Mouse (Mus musculus) cerebral cortex, adult 2 months (tissue): ENCODE results near the gene Rfc5.

ENCODE experiments used
- WGBS: fragments of 180-500 bp; shearing (Covaris S2); methylation state at CpG from one replicate; pipeline ENCODE4 v1.1.7; 2018; 5-methylcytosine and 5-hydroxymethylcytosine counted together

Gene Rfc5

DNA sequence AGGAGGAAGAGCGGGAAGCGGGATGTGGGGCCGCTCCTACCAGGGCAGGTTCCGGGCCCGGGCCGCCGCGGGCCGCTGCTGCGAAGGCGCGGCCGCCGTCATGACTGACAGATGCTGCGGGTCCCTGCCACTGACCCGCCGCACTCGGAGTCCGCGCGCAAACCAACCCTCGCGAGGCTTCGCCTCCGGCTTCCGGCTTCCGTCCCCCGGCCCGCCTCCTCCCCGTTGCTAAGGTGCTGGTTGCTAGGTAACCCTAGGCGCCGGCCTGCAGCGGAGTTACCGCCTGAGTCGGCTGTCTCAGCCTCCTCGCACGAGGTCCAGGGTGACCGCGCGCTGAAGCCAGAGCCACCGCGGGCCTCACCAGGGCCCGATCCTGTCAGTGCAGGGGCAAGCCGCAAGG, at the start of gene Rfc5:
Gene Rfc5 (minus strand): TSS at position 171 of the 400 bp plus-strand sequence.
- under 1% methylated on average over 40 of the region's 44 CpGs for WGBS

DNA sequence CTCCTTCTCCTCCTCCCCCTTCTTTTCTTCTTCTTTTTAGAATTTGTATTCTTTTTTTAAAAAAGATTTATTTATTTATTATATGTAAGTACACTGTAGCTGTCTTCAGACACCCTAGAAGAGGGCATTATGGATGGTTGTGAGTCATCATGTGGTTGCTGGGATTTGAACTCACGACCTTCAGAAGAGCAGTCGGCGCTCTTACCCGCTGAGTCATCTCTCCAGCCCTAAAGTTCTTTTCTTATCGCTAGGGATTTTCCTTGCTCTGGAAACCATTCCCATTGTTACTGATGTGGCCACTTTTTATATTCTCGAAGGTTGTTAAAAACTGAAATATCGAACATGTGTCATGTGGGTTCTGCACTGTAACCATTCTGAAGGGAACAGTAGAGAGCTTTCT, 44.7 kb upstream of the Rfc5 start:
- WGBS: 74% methylated on average over 7 of the region's 7 CpGs

DNA sequence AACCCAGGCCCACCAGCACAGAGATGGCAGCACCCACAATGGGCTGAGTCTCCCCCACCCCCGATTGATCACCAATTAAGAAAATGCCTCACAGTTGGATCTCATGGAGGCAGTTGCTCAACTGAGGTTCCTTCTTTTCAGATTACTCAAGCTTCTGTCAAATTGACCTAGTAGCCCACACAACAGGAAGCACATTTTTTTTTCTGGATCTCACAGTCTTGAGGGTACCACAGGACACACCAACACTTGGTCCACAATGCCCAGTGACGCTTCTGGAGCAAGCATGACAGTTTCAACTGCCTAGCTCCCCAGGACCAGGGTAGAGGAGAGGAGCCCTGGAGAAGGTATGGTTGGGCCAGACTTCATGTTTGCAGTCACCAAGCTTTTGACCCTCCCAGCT, 28.6 kb upstream of the Rfc5 start:
- 68% methylated on average over 2 of the region's 2 CpGs for WGBS

DNA sequence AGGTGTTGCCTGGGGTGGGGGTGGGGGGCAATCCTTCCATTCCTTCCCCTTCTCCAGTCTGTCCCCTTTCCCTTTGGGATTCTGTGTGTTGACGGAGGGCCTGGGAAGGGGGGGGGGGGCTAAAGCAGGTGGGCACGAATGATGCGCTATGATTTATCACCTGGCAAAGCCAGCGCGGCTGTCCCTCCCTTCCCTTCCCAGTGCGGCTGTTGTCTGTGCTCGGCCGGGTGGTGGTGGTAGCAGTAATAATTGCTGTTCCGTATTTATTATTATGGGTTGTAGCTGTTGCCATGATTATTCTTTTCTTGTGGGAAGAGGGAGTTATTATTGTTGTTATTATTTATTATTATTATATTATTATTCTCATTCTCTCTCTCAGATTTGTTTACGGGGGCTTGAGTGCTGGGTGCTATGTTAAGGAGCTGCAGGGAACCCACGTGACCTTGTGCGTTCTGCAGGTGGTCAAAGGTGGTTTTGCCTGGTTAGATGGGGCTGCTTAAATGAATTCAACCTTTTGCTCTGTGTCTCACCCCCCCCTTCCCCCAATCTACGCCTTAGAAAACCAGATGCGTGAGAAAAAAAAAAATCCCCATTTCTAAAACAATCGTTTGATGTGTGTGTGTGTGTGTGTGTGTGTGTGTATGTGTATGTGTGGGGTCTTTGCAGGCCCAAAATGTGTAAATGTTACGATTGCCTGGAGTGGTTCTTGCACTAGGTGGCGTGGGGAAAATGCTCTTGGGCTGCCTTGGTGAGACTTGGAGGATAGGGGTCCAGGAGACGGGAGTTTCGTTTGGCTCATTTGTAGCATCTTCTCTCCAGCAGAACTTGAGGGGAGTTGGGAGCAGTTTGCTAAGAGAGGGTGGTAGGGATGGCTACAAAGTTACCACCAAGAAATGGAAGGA, 26.4 kb upstream of the Rfc5 start:
- 18% methylated on average over 19 of the region's 19 CpGs for WGBS

DNA sequence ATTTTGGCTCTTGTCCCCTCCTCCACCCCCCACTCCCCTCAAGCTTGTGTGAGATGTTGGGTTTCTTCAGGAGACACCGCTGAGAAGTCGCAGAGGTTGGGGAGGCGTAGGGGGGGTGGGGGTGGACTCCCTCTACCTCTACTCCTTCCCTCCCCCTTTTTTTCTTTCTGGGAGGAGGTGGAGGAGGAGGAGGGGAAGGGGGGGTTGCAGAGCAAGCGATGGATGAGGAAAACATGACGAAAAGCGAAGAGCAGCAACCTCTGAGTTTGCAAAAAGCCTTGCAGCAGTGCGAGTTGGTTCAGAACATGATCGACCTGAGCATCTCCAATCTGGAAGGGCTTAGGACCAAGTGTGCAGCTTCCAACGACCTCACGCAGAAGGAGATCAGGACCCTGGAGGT, 25.8 kb upstream of the Rfc5 start:
- WGBS: under 1% methylated on average over 10 of the region's 10 CpGs

DNA sequence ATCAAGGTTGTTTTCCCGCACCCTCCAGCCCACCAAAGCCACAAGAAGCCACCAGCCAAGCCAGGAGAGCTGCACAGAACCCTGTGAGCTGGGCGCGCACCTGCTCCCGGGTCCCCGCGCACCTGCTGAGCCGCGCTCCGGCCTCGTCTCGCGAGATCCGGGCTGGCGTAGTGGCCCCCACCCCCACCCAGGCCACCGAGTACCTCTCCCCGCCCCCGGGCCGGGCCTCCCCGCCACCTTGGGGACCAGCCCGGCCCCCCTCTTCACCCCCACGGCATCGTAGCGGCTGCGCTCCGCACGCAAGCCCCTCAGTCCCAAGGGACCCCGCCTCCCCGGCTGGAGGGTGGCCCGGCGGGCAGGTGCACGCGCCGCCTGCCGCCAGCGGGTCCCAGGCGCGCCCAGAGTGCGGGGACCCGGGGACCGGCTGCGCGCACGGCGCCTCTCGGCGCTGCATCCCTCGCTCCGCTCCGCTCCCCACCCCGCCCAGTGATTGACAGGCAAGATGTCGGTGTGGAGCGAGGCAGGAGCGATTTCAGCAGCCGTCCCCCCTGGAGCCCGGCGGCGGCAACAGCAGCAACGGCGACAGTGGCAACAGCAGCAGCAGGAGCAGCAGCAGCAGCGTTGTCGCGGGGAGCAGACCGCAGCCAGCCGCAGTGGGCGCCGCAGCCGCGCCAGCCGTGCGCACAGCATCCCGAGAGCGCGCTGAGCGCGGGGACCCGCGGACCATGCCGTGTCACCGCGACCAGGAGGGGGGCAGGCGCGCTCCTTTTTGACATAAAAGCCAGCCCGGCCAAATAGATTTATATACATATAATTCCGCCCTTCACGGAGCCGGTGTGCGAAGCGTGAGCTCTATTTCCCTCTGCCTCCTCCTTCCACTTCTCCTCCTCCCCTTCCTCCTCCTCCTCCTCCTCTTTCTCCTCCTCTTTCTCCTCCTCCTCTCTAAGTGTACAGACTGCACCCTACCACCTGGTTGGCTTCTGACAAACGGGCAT, 25.0 kb upstream of the Rfc5 start, which contains the start of gene Ksr2:
Gene Ksr2 (plus strand): TSS at position 494 of the 995 bp plus-strand sequence.
- 1% methylated on average over 87 of the region's 89 CpGs for WGBS

DNA sequence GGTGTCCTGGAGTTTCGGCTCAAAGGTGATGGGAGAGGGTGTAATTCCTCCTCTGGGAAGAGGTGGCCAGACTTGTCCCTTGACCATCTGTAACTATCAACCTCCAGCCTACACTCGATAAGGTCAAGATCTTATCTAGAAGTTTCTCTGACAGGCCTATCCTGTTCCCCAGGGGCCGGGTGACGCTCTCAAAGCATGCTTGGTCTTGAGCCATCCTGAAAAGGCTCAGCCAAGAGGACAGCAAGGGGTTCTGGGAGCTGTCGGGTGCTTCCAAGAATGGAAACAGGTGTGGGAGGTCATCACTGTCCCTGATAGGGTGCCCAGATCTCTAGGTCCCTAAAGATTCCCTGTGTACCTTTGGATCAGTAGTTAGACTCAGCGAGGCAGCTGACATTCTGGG, 20.5 kb upstream of the Rfc5 start:
- WGBS: 75% methylated on average over 6 of the region's 6 CpGs

DNA sequence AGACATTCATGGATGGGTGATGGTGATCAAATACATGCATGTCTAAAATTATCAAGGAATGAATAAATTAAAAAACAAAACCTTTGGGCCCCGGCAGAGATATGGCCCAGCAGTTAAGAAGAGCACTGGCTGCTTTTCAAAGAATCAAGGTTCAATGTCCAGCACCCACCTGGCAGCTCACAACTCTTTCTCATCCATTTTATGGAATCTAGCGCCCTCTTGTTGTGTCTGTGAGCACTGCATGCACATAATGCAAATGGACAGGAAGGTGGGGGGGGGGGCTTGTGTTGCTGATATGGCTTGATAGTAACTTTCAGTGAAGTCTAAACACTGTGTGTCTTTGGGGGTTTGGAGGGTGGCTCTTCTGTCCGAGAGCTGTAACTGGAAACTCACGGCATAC, 19.4 kb upstream of the Rfc5 start:
- 66% methylated on average over 4 of the region's 4 CpGs for WGBS

DNA sequence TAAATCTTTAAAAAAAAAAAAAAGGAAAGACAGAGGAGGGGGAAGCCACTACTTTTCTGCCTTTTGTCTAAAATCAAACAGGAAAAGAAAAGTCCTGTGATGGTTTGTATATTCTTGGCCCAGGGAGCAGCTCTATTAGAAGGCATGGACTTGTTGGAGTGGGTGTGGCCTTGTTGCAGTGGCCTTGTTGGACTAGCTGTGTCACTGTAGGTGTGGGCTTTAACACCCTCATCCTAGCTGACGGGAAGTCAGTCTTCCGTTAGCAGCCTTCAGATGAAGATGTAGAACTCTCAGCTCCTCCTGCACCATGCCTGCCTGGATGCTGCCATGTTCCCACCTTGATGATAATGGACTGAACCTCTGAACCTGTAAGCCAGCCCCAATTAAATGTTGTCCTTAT, 15.8 kb upstream of the Rfc5 start:
- WGBS: 93% methylated on average over 2 of the region's 2 CpGs

DNA sequence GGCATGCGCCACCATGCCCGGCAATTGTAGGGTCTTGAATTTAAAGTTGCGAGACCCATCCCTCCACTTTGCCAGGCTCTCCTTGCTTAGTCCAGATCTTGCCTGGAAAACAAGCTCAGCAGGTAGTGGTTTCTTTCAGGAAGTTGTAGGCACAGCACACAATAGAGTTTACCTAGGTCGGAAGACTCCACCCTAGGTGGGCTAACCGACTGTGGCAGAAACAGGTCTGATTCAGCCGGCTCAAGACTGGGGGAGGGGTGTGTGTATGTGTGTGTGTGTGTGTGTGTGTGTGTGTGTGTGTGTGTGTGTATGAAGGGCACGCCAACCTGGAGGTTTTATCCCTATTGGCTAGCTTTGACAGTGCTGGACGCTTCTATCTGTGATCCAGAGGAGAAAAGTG, 14.8 kb upstream of the Rfc5 start:
- 87% methylated on average over 8 of the region's 8 CpGs for WGBS

DNA sequence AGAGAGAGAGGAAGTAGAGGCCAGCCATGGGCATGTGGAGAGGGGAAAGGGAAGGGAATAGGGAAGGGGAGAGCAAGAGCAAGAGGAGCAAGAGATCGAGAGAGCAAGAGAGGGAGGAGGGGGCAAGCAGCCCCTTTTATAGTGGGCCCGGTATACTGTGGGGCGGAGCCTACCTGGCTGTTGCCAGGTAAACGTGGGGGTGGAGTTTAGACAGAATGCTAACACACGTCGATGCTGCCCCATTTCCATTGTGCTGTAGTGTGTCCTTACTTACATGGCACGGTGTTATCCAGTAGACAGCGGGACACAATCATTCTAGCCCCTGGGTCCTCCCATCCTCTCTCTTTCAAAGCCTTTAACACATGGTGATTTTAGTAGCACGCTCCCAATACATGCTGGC, 10.4 kb upstream of the Rfc5 start:
- 83% methylated on average over 9 of the region's 9 CpGs for WGBS

DNA sequence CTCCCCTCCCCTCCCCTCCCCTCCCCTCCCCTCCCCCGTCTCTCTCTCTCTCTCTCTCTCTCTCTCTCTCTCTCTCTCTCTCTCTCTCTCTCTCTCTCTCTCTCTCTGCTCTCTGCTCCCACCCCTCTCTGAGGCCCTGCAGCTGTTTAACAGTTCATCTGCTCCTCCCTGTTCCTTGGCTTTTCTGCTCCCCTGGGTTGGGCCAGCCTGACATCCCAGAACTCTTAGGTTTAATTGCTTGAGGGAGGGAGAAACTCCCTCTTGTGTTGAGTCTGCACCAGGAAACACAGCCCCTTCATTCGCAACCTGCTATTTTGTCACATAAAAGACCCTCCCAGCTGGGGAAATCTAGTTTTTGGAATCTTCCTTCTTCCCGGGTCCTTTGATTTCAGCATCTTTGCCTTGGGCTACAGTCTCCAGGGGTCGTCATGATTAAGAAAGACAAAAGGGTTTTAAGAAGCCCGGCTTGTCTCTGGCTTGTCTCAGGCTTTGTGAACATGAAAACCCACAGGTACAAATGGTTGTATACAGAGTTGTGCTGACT, 9.2 kb upstream of the Rfc5 start:
- WGBS: 50% methylated on average over 4 of the region's 5 CpGs

DNA sequence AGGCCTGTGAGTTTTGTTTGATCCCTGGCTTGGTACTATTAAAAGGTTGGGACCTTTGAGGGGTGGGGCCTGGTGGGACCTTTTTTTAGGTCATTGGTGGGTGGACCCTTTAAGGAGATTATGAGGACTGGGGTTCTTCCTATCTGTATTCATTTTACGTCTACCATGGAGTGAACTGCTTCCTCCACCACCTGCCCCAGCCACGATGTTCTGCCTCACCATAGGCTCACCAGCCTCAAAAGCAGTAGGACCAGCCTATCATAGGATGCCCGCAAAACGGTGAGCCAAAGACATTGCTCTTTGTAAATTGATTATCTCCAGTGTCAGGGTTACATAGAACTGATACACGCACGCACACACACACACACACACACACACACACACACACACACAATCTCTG, 8.5 kb upstream of the Rfc5 start:
- WGBS: 90% methylated on average over 6 of the region's 6 CpGs

DNA sequence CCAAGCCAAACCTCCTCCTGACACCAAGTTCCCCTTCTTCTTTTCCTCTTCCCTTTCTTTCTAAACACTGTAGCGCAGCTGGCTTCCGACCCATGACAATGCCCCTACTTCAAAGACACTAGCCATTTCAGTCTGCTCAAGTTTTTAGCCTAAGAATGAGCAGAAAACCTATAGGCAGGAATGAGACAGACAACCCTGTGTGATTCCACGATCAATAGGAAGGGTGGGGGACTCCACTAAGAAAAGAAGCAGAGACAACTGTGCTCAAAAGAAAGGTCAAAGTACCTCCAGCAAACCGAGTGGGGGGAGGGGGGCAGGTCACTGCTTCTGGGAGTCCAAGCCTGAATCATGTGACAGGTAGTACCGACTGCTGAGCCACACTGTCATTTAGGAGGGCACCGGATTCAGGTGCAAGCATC, 7.8 kb upstream of the Rfc5 start:
- WGBS: 66% methylated on average over 6 of the region's 6 CpGs

DNA sequence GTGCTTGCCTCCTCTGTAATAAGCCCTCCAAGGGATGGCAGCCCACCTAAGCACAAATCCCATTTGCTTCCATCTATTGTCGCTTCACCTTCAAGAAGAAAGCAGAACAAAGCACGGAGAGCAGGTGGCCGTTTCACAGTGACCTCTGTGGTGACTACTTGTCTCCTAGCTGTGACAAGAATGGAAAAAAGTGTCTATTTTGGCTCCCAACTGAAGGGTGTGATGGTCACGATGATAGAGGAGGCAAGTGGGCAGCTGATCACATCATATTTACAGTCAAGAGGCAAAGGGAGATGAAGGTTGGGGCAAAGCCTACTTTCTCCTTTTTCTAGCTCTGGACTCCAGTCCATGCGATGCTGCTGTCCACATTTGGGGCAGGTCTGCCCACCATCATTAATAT, 7.0 kb upstream of the Rfc5 start:
- WGBS: 87% methylated on average over 5 of the region's 5 CpGs

DNA sequence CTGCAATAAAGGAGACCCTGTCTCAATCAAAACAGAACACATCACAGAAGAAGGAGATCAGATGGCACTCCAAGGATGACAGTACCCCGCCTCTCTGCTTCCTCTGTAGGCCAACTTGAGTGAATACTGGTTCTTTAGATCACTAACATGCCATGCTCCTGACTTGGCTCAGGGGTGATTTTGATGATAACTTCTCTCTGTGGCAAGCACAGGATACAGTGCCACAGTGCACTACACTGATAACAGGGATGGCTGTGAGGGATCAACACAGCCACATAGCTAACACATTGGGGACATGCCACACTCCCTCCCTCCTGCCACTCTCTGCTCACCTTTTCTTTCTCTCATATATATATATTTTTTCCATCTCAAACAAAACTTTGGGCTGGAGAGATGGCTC, 2.0 kb upstream of the Rfc5 start:
- 96% methylated on average over 1 of the region's 1 CpGs for WGBS

DNA sequence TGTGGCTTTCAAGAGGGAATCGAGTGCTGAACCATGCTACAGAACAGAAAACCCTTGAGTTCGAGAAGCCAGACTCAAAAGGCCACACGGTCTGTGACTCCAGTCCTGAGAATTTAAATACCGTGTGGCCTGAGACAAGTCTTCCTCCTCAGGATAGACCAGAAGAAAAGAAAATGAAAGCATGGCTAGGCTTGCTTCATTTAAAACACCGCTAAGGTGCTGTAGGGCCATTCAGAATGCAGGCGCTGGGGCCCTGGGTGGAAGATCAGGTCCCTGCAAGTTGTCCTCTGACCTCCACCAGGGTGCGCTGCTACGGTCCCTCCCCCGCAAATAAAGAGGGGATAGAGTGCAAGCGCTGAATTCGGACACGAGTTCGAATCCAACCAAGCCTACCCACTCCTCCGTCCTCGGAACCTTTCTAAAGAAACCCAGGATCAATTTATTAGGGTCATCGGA, 523 bp downstream of the Rfc5 start:
- WGBS: 5% methylated on average over 16 of the region's 16 CpGs

DNA sequence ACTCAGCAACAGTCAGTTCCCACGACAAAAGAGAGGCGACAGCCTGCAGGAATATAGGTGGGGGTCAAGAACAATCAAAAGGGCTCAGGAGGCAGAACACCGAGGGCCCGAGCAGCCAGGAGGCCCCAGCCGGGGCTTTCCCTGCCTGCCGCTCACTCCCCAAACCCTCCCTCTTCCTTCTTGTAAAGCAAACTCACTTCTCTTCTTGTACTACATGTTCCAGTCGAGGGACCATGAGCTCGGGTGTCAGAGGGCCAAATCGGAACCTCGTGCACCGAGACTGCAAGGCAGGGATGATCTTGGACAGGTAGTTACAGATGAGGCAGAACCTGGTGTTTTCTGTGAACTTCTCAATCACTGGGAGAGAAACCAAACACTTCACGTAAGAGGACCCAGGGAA, 5.6 kb downstream of the Rfc5 start:
- WGBS: 78% methylated on average over 12 of the region's 12 CpGs

DNA sequence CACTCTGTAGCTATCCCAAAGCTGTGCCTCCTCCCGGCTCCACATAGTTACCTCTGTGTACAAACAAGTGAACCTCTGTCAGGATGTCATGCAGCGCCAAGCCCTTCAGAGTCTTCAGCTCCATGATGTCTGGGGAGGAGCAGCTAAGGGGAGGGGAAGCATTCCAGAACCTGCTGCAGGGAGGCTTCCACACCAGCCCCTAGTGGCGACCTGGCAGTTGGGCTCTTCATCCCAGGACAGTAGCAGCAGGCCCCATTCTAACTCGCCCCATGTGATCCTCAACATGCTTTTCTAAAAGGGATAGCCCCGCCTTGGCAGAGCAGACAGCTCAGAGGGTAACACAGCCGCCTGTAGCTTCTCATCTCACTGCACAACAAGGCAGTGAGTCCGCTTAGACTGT, 7.1 kb downstream of the Rfc5 start:
- 76% methylated on average over 7 of the region's 7 CpGs for WGBS

DNA sequence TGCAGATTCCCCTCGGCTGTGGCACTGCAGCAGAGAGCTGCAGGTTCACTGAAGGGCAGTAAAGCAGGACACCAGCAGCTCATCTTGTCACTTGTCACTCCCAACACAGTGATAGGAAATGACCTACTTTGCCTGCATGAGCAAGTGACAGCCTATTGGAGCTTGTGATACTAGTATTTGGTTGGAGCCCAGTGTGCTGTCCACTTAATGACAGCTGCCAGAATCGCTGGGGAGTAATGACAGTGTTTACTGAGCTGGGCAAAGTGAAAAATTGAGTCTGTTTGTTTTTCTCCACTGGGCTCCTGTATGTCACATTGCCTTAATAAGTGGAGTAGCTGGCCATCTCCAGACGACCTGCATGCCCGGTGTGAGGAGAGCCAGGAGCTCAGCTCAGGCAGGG, 8.6 kb downstream of the Rfc5 start:
- 78% methylated on average over 4 of the region's 4 CpGs for WGBS

DNA sequence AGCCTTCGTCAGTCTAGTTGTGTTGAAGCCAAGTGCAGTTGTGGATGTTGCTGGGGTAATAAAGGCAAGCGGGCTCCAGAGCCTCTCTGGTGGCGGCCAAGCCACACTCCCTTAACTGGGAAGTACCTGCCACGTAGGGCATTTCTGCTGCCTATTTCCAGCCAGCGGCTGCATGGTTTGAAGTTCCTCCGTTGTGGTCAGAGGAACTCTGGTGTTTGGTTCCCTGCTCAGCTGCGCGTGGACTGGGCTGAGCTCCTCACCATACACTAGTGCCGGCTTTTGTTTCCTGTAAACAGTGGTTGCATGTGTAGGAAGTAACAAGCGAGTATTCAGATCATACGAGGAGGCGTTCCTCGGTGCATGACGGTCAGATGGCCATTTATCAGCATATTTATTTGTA, 11.1 kb downstream of the Rfc5 start:
- WGBS: 74% methylated on average over 14 of the region's 14 CpGs

DNA sequence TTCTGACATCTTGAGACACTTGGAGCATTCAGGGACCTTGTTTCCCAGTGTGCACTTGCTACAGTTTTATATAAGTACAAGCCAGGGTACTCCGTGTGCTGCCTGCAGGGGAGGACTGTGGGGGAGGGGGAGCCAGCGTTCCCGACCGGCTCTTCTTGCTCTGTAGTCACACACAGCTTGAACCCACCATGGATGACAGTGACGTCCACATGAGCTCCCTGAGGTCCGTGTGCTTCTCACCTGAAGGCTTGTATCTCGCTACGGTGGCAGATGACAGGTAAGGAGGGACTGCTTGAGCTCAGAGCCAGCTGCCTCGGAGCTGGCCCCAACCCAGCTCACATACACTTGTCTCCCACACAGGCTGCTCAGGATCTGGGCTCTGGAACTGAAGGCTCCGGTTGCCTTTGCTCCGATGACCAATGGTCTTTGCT, 12.5 kb downstream of the Rfc5 start:
- WGBS: 44% methylated on average over 11 of the region's 11 CpGs
